Mouse (Mus musculus) E14TG2a.4 (cell line): ENCODE data around the gene Kirrel3.

ENCODE experiments used
- CTCF ChIP-seq: conservative IDR thresholded peaks from 2 replicates; pipeline ENCODE4 v1.5.1; 2014; ENCODE audit warnings: low read length
- POU5F1 ChIP-seq: IDR thresholded peaks from 2 replicates; pipeline ENCODE4 v1.6.1; 2014; ENCODE audit warnings: low read length, borderline replicate concordance

DNA sequence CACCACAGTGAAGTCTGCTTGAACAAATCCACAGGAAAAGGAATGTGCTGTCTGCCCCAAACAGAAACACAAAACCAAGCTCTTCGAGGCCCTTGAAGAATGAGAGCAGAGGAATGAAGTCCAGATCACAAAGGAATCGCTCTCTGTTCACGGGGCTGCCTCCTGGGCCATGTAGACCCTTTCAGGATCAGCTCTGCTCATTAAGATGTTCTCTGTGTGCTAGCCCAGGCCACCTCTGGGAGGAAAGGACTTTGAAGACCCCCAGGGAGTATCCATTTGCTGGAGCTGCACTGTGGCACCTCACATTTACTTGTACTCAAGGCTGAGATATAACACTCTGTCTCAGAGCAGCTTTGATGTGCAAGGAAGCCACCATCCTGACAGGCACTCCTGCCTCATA lies 158.2 kb downstream of the Kirrel3 start:
- TF ChIP-seq CTCF (no peak), POU5F1 (no peak)
